Mouse (Mus musculus) E14TG2a.4 (cell line): ENCODE measurements at regions not wholly inside any gene's neighbourhood (a gene's known extent, or its start where the extent isn't known, plus 50 kb on each side); places are given as distances from the start of the nearest gene placed in this dataset.

Experiments
- CTCF ChIP-seq: conservative IDR thresholded peaks from 2 replicates; pipeline ENCODE4 v1.5.1; 2014; ENCODE audit warnings: low read length
- NANOG ChIP-seq: IDR thresholded peaks from 2 replicates; pipeline ENCODE4 v1.6.1; 2014; ENCODE audit warnings: borderline replicate concordance, low read length, mixed read lengths
- POU5F1 ChIP-seq: IDR thresholded peaks from 2 replicates; pipeline ENCODE4 v1.6.1; 2014; ENCODE audit warnings: low read length, borderline replicate concordance

- TF ChIP-seq CTCF (no peak), POU5F1 (no peak), NANOG (no peak)
Observed at GRCm38 (mm10) chr6:39257111-39257571, 50.6 kb upstream of the Kdm7a start.
